Comparison of ENCODE assay signal across 8 mouse cellular contexts in genomic region chr12:3833059-3833760, GRCm38 (mm10). TPM values are rescaled to one million over a fixed set of nuclear protein-coding genes. Genes with fewer than 3 reads are reported as not detected.
DNase-seq lines count a peak whose midpoint lies in the region; ATAC-seq and TF ChIP-seq lines count a peak whose summit lies in the region.

No protein-coding gene starts in this region.

- TF ChIP-seq CTCF in bone marrow, adult 2 months (IDR thresholded peaks at IDR 0.05; ENCODE audit: control insufficient read depth, insufficient read depth, low read length): no peak

- H3K36me3 ChIP-seq in heart, embryonic 11.5 days (ENCODE audit: control insufficient read depth, insufficient read depth, low read length): peaks cover 10% of the 10 kb centered on the region
- peaks cover 30% of the 10 kb centered on the region for H3K36me3 ChIP-seq in heart, embryonic 16.5 days (ENCODE audit: control insufficient read depth, insufficient read depth)
- H3K36me3 ChIP-seq in liver, embryonic 13.5 days: peaks cover 15% of the 10 kb centered on the region

- WGBS in heart, embryonic 11.5 days (ENCODE audit: insufficient replicate concordance): 54% methylated on average over 7 of the region's 7 CpGs
- 81% methylated on average over 7 of the region's 7 CpGs for WGBS in bone marrow, adult 2 months
- 44% methylated on average over 7 of the region's 7 CpGs for WGBS in heart, embryonic 16.5 days
- 61% methylated on average over 7 of the region's 7 CpGs for WGBS in liver, embryonic 13.5 days (ENCODE audit: insufficient replicate concordance)

- peak overlapping the region; percentile 65; the same call in 1 of the 2 replicates for H3K9ac ChIP-seq in heart, embryonic 11.5 days (ENCODE audit: low read depth, low read length)
- peak overlapping the region; percentile 62 for H3K9ac ChIP-seq in heart, embryonic 16.5 days (ENCODE audit: low read length)
- H3K9ac ChIP-seq in liver, embryonic 13.5 days: no peak overlapping the region

- peaks cover 39% of the 10 kb centered on the region for H3K4me1 ChIP-seq in heart, embryonic 11.5 days (ENCODE audit: control insufficient read depth, insufficient read depth, low read length)
- no peaks in the 10 kb centered on the region; the same call in 1 of the 2 replicates for H3K4me1 ChIP-seq in bone marrow, adult 2 months (ENCODE audit: control insufficient read depth, insufficient read depth, low read length)
- H3K4me1 ChIP-seq in heart, embryonic 16.5 days (ENCODE audit: control insufficient read depth, insufficient read depth, low read length): peaks cover 44% of the 10 kb centered on the region
- H3K4me1 ChIP-seq in liver, embryonic 13.5 days (replicated peaks): peaks cover 42% of the 10 kb centered on the region

- H3K4me2 ChIP-seq in heart, embryonic 11.5 days: peak overlapping the region; percentile 63
- H3K4me2 ChIP-seq in heart, embryonic 16.5 days (ENCODE audit: low read depth, low read length): peak overlapping the region; percentile 53
- H3K4me2 ChIP-seq in liver, embryonic 13.5 days: 0 out of 2 replicates have a peak overlapping the region, but pooled peaks have one; percentile 48

- no peak overlapping the region for H3K4me3 ChIP-seq in heart, embryonic 11.5 days (ENCODE audit: low read depth, low read length)
- no peak overlapping the region for H3K4me3 ChIP-seq in bone marrow, adult 2 months (replicated peaks; ENCODE audit: control insufficient read depth, low read depth, low read length)
- H3K4me3 ChIP-seq in heart, embryonic 16.5 days (ENCODE audit: low read length): peak overlapping the region; percentile 25
- no peak overlapping the region for H3K4me3 ChIP-seq in liver, embryonic 13.5 days (replicated peaks)

- no peak for TF ChIP-seq POLR2A in bone marrow, adult 2 months (IDR thresholded peaks at IDR 0.05; ENCODE audit: borderline replicate concordance, control insufficient read depth, low read depth, low read length)

- H3K27ac ChIP-seq in heart, embryonic 11.5 days (ENCODE audit: low read depth, low read length): peak overlapping the region; percentile 87
- peak overlapping the region; percentile 83; the same call in 1 of the 2 replicates for H3K27ac ChIP-seq in bone marrow, adult 2 months (ENCODE audit: control insufficient read depth, insufficient read depth, low read depth, low read length, poor library complexity)
- H3K27ac ChIP-seq in heart, embryonic 16.5 days (ENCODE audit: low read length): peak overlapping the region; percentile 83
- H3K27ac ChIP-seq in liver, embryonic 13.5 days: peak overlapping the region; percentile 70

- no peak for DNase-seq in heart, postnatal 36 days
- no peak for DNase-seq in liver, embryonic 13.5 days
- no peak for DNase-seq in spleen, adult 12 weeks (ENCODE audit: low spot score)
- DNase-seq in embryo, embryonic 10 days (ENCODE audit: low spot score): no peak
- DNase-seq in right cerebral cortex, adult 2 months (ENCODE audit: low spot score in 2 of 2): no peak

- intact Hi-C loops in heart, postnatal 36 days (cut with DNase I): loop anchor here (2.0 kb wide), 1 partner anchor 16 kb away; no protein-coding TSS in a partner anchor

- H3K27me3 ChIP-seq in heart, embryonic 11.5 days (ENCODE audit: control insufficient read depth, insufficient read depth, low read length): no peaks in the 10 kb centered on the region
- H3K27me3 ChIP-seq in heart, embryonic 16.5 days (ENCODE audit: control insufficient read depth, insufficient read depth, low read length): no peaks in the 10 kb centered on the region
- H3K27me3 ChIP-seq in liver, embryonic 13.5 days: no peaks in the 10 kb centered on the region

- no peaks in the 10 kb centered on the region for H3K9me3 ChIP-seq in heart, embryonic 11.5 days (replicated peaks; ENCODE audit: control insufficient read depth, low read length)
- no peaks in the 10 kb centered on the region for H3K9me3 ChIP-seq in heart, embryonic 16.5 days (replicated peaks; ENCODE audit: control insufficient read depth, low read length)
- H3K9me3 ChIP-seq in liver, embryonic 13.5 days (replicated peaks): no peaks in the 10 kb centered on the region

- ATAC-seq in heart, embryonic 11.5 days (replicated peaks; ENCODE audit: insufficient number of reproducible peaks, low FRiP score, low TSS enrichment): 0 out of 2 replicates have a peak, but pooled peaks have one; percentile 3
- no peak for ATAC-seq in heart, embryonic 16.5 days (replicated peaks; ENCODE audit: extremely low read depth, insufficient read depth, low FRiP score)
- ATAC-seq in liver, embryonic 13.5 days (ENCODE audit: low read depth): no peak

RNA-seq across cellular contexts. Expression of gene Dnmt3a, which starts 27.4 kb away (rescaled TPM):
- 55.1 and 60.1 TPM in 2 replicates for polyA plus RNA-seq in heart, embryonic 11.5 days (2014; fragmentation: Nextera tagmentation; extraction: Ambion mirVana)
- 10 to 100 TPM; 71.7 to 75.8 TPM for total RNA-seq in heart, postnatal 36 days (2021)
- polyA plus RNA-seq in bone marrow, adult 2 months (2011; ENCODE audit: insufficient read depth, insufficient read length, low replicate concordance, missing spikeins): 26.8 and 41.5 TPM in 2 replicates
- polyA plus RNA-seq in heart, embryonic 16.5 days (2015; fragmentation: Nextera tagmentation; extraction: Ambion mirVana): 55.1 and 82.6 TPM in 2 replicates
- polyA plus RNA-seq in liver, embryonic 13.5 days (2015; fragmentation: Nextera tagmentation; extraction: Ambion mirVana): 29.6 and 33.7 TPM in 2 replicates
